8 mouse cellular contexts compared by ENCODE assay signal in the genomic region with DNA sequence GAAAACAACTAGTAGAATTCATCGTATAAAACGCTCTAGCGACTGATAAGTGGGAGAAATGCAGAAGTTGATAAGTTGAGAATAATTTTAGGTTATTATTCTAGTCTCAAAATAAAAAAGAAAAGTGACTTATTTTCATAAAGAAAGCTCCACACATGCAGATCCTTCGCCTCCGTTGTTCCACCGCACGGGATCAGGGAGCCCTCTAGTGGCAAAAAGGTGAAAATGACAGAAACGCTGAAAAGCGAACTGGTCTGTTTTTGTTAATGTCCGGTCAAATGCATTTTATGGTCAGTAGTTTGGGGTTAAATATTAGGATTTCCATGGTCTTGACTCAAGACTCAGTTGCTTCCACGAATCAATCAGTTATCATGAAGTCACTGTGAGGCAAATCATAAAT.
DNase-seq lines count a peak whose midpoint lies in the region; ATAC-seq and TF ChIP-seq lines count a peak whose summit lies in the region.

No protein-coding gene starts in this region.

- peak overlapping the region; percentile 64 for H3K4me2 ChIP-seq in heart, embryonic 11.5 days
- peak overlapping the region; percentile 73 for H3K4me2 ChIP-seq in kidney, embryonic 16.5 days (replicated peaks; ENCODE audit: low read depth, low read length)
- peak overlapping the region; percentile 71 for H3K4me2 ChIP-seq in lung, embryonic 14.5 days

- 6% methylated on average over 11 of the region's 11 CpGs for WGBS in heart, embryonic 11.5 days (ENCODE audit: insufficient replicate concordance)
- whole genome bisulfite sequencing in kidney, embryonic 16.5 days: 1% methylated on average over 11 of the region's 11 CpGs
- WGBS in lung, embryonic 14.5 days: 2% methylated on average over 11 of the region's 11 CpGs
- 1% methylated on average over 11 of the region's 11 CpGs for WGBS in olfactory bulb, adult 2 months

- no peaks in the 10 kb centered on the region for H3K4me1 ChIP-seq in heart, embryonic 11.5 days (ENCODE audit: control insufficient read depth, insufficient read depth, low read length)
- 0 out of 2 replicates have a peak, but pooled peaks cover 5% of the 10 kb centered on the region for H3K4me1 ChIP-seq in kidney, embryonic 16.5 days (ENCODE audit: insufficient read depth, low read length)
- H3K4me1 ChIP-seq in lung, embryonic 14.5 days (ENCODE audit: insufficient read depth): no peaks in the 10 kb centered on the region
- no peaks in the 10 kb centered on the region for H3K4me1 ChIP-seq in olfactory bulb, adult 2 months (ENCODE audit: control insufficient read depth, insufficient read depth, low read length)

- H3K36me3 ChIP-seq in heart, embryonic 11.5 days (ENCODE audit: control insufficient read depth, insufficient read depth, low read length): no peaks in the 10 kb centered on the region
- H3K36me3 ChIP-seq in kidney, embryonic 16.5 days (ENCODE audit: insufficient read depth, low read length): no peaks in the 10 kb centered on the region
- H3K36me3 ChIP-seq in lung, embryonic 14.5 days (ENCODE audit: insufficient read depth): no peaks in the 10 kb centered on the region

- H3K27ac ChIP-seq in heart, embryonic 11.5 days (ENCODE audit: low read depth, low read length): no peak overlapping the region
- peak overlapping the region; percentile 86 for H3K27ac ChIP-seq in kidney, embryonic 16.5 days (ENCODE audit: low read length)
- no peak overlapping the region for H3K27ac ChIP-seq in lung, embryonic 14.5 days (ENCODE audit: low read depth)
- no peak overlapping the region for H3K27ac ChIP-seq in olfactory bulb, adult 2 months (ENCODE audit: insufficient read depth, low read depth, low read length)

- H3K27me3 ChIP-seq in heart, embryonic 11.5 days (ENCODE audit: control insufficient read depth, insufficient read depth, low read length): no peaks in the 10 kb centered on the region
- no peaks in the 10 kb centered on the region for H3K27me3 ChIP-seq in kidney, embryonic 16.5 days (ENCODE audit: insufficient read depth, low read length)
- H3K27me3 ChIP-seq in lung, embryonic 14.5 days (ENCODE audit: insufficient read depth, low read length): no peaks in the 10 kb centered on the region

- peak; percentile 92 for TF ChIP-seq CTCF in lung, embryonic 14.5 days (IDR thresholded peaks at IDR 0.05; ENCODE audit: low read depth)
- peak; percentile 56 for TF ChIP-seq CTCF in olfactory bulb, adult 2 months (IDR thresholded peaks at IDR 0.05; ENCODE audit: insufficient read depth, low read depth, low read length)

- no peak for TF ChIP-seq POLR2A in olfactory bulb, adult 2 months (IDR thresholded peaks at IDR 0.05; ENCODE audit: insufficient read depth, low read depth, low read length)

- peak overlapping the region; percentile 60 for H3K9ac ChIP-seq in heart, embryonic 11.5 days (ENCODE audit: low read depth, low read length)
- peak overlapping the region; percentile 61 for H3K9ac ChIP-seq in kidney, embryonic 16.5 days (replicated peaks; ENCODE audit: low read length)
- H3K9ac ChIP-seq in lung, embryonic 14.5 days: peak overlapping the region; percentile 32

- intact Hi-C loops in gastrocnemius, postnatal 36 days (cut with DNase I): loop anchor here (5.0 kb wide), 1 partner anchor 94 kb away; a partner anchor contains a TSS

- peak overlapping the region; percentile 33 for H3K4me3 ChIP-seq in heart, embryonic 11.5 days (ENCODE audit: low read depth, low read length)
- peak overlapping the region; percentile 42 for H3K4me3 ChIP-seq in kidney, embryonic 16.5 days (ENCODE audit: low read length)
- H3K4me3 ChIP-seq in lung, embryonic 14.5 days (ENCODE audit: low read depth, low read length): peak overlapping the region; percentile 31
- peak overlapping the region; percentile 52; the same call in 1 of the 2 replicates for H3K4me3 ChIP-seq in olfactory bulb, adult 2 months (ENCODE audit: insufficient read depth, low read depth, low read length)

- peak; percentile 16 for DNase-seq in gastrocnemius, adult 18-20 months (ENCODE audit: low spot score)
- no peak for DNase-seq in gastrocnemius, postnatal 36 days
- DNase-seq in R1 (ENCODE audit: low read depth, low spot score): peak; percentile 53
- peak; percentile 56 to 68 for DNase-seq in cerebellum, postnatal 14 days
- peak; percentile 91 for DNase-seq in lung, embryonic 14.5 days

- no peak for ATAC-seq in heart, embryonic 11.5 days (replicated peaks; ENCODE audit: insufficient number of reproducible peaks, low FRiP score, low TSS enrichment)
- ATAC-seq in kidney, embryonic 16.5 days (ENCODE audit: low FRiP score, low TSS enrichment): no peak; the same call in 1 of the 2 replicates
- ATAC-seq in lung, embryonic 14.5 days (ENCODE audit: insufficient read depth): peak; percentile 64; the same call in 1 of the 2 replicates

- H3K9me3 ChIP-seq in heart, embryonic 11.5 days (replicated peaks; ENCODE audit: control insufficient read depth, low read length): no peaks in the 10 kb centered on the region
- H3K9me3 ChIP-seq in kidney, embryonic 16.5 days (ENCODE audit: low read length): no peaks in the 10 kb centered on the region
- no peaks in the 10 kb centered on the region for H3K9me3 ChIP-seq in lung, embryonic 14.5 days (ENCODE audit: low read depth, low read length)

Comparison
In these comparisons a context has a peak if more than half of its experiments do, and no peak if none do; other contexts are left out.
1. DNase-seq: peak in gastrocnemius, adult 18-20 months (single experiment), R1 (single experiment), cerebellum, postnatal 14 days (2 of 2) and lung, embryonic 14.5 days (single experiment); none in gastrocnemius, postnatal 36 days (0 of 2).
2. Peak in every context shown above with its lines, with median percentiles within 50 percentile points of each other: H3K4me2 ChIP-seq, H3K4me3 ChIP-seq and H3K9ac ChIP-seq.